Mouse (Mus musculus): Measurements from ENCODE around the gene C3ar1.
A peak's percentile ranks its signal among the peaks of the same experiment; 100 is the strongest.

Gene C3ar1

GRCm38 (mm10) chr6:122825923-122826742 is 29.8 kb downstream of the C3ar1 start:
- DNase-seq, result peak; percentile 83

DNA sequence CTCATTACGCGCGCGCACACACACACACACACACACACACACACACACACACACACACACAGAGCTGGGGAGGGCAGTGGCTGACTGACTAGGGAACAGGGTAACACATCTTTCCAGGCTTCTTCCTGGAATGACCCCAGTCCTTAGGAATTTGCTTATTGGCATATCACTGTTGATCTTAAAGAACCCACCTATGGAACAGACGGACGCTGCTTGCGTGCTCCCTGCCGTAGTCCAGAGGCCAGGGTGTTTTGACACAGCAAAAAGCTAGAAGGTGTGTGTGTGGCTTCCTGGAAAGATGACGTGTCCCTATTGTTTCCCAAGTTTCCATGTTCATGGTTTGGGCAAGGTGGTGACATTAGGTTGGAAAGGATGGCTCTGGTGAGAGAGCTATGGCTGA is 30.8 kb downstream of the C3ar1 start:
- DNase-seq, result no peak

- peak; percentile 69 for DNase-seq
These were observed 31.9 kb downstream of the C3ar1 start for GRCm38 (mm10) chr6:122824086-122824485.

DNA sequence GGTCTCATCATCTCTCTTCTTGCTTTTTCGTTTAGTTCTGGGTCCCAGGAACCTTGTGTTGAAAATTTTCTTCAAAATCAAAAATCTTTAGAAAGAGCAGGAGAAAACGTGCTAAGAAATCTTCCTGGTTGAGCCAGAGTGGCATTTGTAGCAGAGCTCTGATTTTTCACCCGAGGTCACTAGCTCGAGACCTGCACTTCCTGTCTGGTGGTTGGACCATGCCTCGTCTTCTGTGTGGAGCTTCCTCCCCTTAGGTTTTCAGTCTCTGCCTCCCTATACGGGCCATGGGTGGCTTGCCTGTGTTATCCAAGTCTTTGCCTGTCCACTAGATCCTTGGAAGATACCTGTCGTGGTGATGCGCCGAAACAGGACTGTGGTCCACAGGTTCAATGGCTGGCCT is 34.1 kb downstream of the C3ar1 start:
- DNase-seq, result no peak

DNA sequence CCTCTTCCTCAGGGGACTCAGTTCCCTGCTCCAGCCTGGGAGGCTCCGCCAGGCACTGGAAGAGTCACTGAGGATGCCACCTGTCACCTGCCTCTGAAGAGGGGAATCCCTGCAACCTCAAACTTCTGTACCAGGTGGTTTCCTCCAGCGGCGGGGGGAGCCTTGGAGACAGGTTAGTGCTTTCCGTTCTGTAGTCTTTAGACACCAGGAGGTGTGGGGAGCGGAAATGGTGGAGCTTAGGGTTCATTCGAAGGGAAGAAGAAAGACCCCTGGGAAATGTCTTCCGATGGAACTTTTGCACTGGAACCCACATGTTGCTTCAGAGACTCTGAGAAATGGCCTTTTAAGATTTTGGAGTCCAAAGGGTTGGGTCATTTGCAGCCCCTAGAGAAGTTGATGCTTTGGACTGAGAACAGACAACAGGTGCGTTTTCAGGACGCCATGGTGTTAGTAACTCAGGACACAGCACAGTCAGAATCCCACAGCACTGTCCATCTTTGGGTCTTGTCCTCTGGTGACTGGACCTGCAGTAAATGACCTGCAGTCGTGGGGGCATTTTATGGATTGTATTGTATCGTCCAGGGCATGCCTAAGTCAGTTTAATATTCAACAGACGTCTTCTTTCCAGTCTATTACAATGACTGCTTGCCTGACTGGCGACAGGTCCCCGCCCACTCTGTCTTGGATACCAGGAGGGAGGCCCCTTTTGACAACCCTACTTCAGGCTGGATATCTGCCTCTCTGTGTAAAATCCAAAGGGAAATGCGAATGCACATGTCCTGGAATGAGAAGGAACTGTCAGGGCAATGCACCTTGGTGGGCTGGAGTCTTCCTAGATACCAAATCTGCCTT is 34.9 kb downstream of the C3ar1 start:
- DNase-seq, result no peak

DNA sequence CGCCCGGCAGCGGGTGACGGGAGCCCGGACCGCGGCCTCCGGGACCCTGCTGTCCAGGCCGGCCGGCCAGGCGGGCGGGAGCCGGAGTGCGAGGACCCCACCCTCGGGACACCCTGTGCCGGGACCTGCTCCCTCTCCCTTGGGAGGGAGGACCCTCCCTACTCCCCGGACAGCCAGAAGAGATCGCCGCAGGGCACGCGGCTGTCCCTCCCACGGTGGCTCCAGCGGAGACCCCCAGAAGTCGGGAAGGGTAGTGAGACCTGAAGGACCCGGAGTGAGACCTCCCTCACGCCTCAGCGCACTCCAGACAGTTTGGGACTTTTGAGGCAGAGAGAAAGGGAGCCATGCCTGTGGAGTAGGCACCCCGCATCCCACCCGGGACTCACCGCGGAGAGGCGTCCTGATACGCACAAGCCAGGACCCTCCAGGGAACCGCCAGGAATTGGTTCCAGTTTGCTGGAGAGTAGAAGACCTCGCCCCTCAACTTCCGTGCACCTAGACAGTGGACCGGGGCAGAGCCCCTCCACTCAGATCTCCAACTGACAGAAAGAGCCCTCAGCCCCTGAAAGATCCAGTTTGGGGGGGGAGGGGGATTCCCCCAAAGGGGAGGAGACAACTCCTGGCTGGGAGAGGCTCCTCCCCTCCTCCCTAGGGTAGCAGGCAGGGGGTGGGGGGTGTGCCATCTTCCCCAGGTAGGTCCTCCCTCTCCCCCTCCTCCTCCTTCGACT is 35.7 kb downstream of the C3ar1 start:
- DNase-seq, result peak; percentile 73

- DNase-seq, result peak; percentile 74
These were observed 36.5 kb downstream of the C3ar1 start, which contains the start of gene Foxj2 for GRCm38 (mm10) chr6:122819306-122820070. Gene Foxj2 (plus strand): TSS chr6:122819914.

GRCm38 (mm10) chr6:122813640-122814039 is 42.3 kb downstream of the C3ar1 start:
- no peak for DNase-seq

GRCm38 (mm10) chr6:122812716-122813115 is 43.2 kb downstream of the C3ar1 start:
- DNase-seq, result no peak

- peak; percentile 66 for DNase-seq
These were observed 44.0 kb downstream of the C3ar1 start for GRCm38 (mm10) chr6:122811771-122812600.

- DNase-seq, result peak; percentile 95
These were observed 44.7 kb downstream of the C3ar1 start for GRCm38 (mm10) chr6:122811280-122811652.

DNA sequence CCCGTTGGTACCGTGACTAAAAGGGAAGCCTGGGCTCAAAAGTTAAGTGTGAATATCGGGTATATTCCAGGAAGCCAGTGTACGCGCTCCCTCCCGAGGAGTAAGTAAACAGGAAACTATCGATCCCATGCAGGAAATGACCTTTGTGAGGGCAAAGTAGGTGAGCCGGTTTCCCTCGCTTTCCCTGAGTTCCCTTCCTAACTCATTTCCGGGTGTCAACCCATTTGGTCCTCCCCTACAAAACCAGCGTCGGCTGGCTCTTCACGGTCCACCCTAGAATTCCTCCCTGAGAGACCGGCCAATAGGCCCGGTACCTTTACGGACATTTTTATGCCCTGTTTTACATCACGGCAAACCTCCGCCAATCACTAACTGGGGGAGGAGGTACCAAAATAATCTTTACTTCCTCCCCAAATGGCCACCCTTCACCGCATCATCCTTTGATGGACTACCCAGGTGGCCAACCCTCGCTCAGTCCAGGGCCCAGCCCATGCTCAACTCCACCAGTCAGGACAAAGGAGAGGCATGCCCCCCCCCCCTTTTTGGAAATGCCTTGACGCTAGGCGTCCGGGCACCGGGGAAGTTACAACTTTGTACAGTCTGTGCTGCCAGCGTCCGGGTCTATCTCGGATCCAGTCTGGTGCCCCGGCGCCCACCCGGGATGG is 45.2 kb downstream of the C3ar1 start:
- DNase-seq, result peak; percentile 99

GRCm38 (mm10) chr6:122810022-122810614 is 45.8 kb downstream of the C3ar1 start:
- DNase-seq, result no peak

- peak; percentile 76 for DNase-seq
These were observed 51.5 kb downstream of the C3ar1 start for GRCm38 (mm10) chr6:122804418-122804817.

DNA sequence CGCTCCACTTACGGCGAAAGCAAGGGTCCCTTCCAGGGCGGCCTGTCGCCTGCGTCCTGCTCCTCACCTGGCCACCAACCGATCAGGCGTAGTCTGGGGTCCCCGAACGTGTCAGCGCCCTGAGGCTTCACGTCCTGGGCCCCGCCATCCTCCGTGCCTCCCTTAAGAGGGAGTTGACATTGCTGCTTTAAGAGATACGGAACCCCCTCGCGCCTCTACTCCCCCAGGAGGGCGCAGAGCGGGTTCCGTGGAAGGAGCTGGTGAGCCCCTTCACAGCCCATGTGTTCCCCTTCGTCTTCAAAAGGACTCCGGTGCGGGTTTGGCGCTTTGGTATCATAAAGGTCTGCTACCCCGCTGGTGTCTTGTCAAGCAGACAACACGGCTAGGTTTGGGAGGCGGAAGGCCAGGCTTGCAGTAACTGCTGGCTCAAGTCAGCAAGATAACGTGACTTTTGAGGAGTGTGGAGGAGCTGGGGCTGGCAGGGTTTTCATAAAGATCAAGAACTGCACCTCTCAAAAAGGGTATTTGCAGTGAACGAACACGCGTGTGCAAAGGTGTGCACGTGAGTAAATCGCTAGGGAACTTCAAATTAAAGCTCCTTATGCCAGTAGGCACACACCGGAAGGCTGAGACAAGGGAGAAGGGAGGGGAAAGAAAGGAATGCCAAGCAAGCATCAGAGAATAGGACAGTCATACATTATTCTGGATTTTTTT is 54.0 kb downstream of the C3ar1 start:
- DNase-seq, result peak; percentile 70

DNA sequence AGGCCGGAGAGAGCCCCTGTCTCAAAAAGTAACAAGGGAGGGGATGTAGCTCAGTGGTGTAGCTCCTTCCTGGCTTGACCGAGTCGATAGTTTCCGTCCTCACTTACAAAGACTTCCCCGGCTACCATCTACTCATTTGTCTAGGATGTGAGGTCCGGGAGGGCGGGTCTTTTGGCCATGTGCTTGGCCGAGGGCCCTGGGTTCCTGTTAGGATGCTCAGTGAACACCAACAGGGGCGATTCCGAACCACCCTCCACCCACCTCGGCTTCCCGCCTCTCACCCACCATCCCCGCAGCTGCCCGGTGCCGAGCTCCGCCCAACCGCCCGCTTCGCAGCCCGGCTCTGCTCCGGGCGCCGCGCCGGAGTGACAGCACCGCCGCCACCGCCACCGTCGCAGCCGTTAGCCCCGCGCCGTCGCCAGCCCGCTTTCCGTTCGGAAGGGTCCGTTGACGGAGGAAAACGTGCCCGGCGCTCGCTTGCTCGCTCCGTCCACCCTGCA is 54.6 kb downstream of the C3ar1 start, which contains the start of gene Slc2a3:
TSS of gene Slc2a3 (minus strand) at position 340 of the 500 bp plus-strand sequence.
- peak; percentile 81 for DNase-seq

DNA sequence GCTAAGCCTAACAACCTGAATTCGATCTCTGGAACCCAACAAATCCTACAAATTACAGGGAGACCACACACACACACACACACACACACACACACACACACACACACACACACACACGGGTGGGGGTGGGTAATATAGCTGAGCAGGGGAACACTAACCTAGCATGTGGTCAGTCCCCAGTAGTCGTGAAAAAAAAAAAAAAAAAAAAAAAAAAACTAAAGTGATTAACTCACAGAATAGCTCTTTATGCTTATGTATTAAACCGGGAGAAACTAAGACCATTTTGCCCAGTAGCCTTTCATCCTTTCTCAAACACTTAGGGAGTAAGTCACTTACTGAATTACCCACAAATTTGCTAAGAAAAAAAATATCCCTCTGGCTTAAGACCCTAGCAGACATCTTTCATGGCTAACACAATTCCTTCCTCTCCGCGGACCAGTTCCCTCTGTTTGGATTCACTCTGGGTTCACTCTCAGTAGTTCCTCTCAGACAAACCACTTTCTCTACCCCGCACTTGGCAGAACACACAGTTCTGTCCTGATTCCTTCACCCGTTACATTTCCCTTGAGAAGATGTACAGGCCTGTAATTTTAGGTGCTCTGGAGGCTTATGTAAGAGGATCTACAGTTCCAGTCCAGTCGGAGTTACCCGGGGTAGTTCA is 55.2 kb downstream of the C3ar1 start:
- peak; percentile 40 for DNase-seq
